ENCODE assay signal across 22 mouse cellular contexts in genomic region chr17:25111220-25111619, GRCm38 (mm10). TPM values are rescaled to one million over a fixed set of nuclear protein-coding genes. Genes with fewer than 3 reads are reported as not detected.
"Had no signal": no experiment of that assay in that cellular context is flagged by ENCODE, and none has a peak within 500 bp of the region (broad histone marks: within the 10 kb centered on the region; RNA-seq: fewer than 3 reads in every experiment).

No protein-coding gene starts in this region.

- DNase-seq: kidney, adult 9 months; kidney, postnatal 14 days; kidney, postnatal 4 days; lung, adult 18-20 months; thymus, adult 18-20 months; thymus, postnatal 36 days had no signal

- H3K9ac ChIP-seq: liver, embryonic 15.5 days; lung, embryonic 15.5 days; midbrain, embryonic 12.5 days; midbrain, embryonic 15.5 days had no signal

- H3K4me2 ChIP-seq: liver, embryonic 11.5 days; liver, embryonic 15.5 days; lung, embryonic 15.5 days; midbrain, embryonic 12.5 days; midbrain, embryonic 15.5 days; neural tube, embryonic 13.5 days had no signal

- H3K9me3 ChIP-seq: liver, embryonic 15.5 days; lung, embryonic 15.5 days; midbrain, embryonic 12.5 days; midbrain, embryonic 15.5 days; neural tube, embryonic 13.5 days had no signal

- ATAC-seq: midbrain, embryonic 15.5 days had no signal

- H3K4me3 ChIP-seq: left cerebral cortex, adult 2 months; liver, embryonic 15.5 days; lung, embryonic 15.5 days; midbrain, embryonic 12.5 days; midbrain, embryonic 15.5 days; neural tube, embryonic 13.5 days had no signal

- H3K27ac ChIP-seq: liver, embryonic 15.5 days; macrophage; midbrain, embryonic 12.5 days; midbrain, embryonic 15.5 days; neural tube, embryonic 13.5 days had no signal

- H3K27me3 ChIP-seq: liver, embryonic 15.5 days; lung, embryonic 15.5 days; midbrain, embryonic 12.5 days; midbrain, embryonic 15.5 days; neural tube, embryonic 13.5 days had no signal

RNA-seq across cellular contexts. Expression of gene Ptx4, which starts 9.3 kb away (rescaled TPM):
- total RNA-seq: megakaryocyte, adult 5-6 weeks; neutrophil, adult 5-6 weeks had no signal
- polyA plus RNA-seq: kidney, embryonic 16.5 days; liver, embryonic 11.5 days; macrophage; midbrain, embryonic 12.5 days; midbrain, embryonic 15.5 days; neural tube, embryonic 13.5 days; spleen, adult 2 months; urinary bladder, adult 2 months had no signal

RNA-seq across cellular contexts. Expression of gene Tmem204, which starts 27.8 kb away (rescaled TPM):
- total RNA-seq: megakaryocyte, adult 5-6 weeks; neutrophil, adult 5-6 weeks had no signal
- polyA plus RNA-seq: macrophage had no signal

RNA-seq across cellular contexts. Expression of gene Ccdc154, which starts 51.0 kb away (rescaled TPM):
- total RNA-seq: left cerebral cortex, postnatal 10 days had no signal
- polyA plus RNA-seq: kidney, embryonic 16.5 days; limb, embryonic 11.5 days; liver, embryonic 15.5 days; macrophage; midbrain, embryonic 12.5 days; midbrain, embryonic 15.5 days; neural tube, embryonic 13.5 days; small intestine, adult 2 months; spleen, adult 2 months had no signal
